Mouse (Mus musculus): ENCODE measurements around the gene Add1.

Add1 gene

GRCm38 (mm10) chr5:34607100-34607880 is 33.8 kb downstream of the Add1 start:
- no peak for DNase-seq (ENCODE audit: low spot score)

- no peak for DNase-seq (ENCODE audit: low spot score)
Measured at GRCm38 (mm10) chr5:34608226-34608625, 34.8 kb downstream of the Add1 start.

GRCm38 (mm10) chr5:34609966-34610365 is 36.5 kb downstream of the Add1 start:
- DNase-seq (ENCODE audit: low spot score) = no peak

- no peak for DNase-seq (ENCODE audit: low spot score)
Measured at GRCm38 (mm10) chr5:34632996-34633395, 59.5 kb downstream of the Add1 start.

GRCm38 (mm10) chr5:34633641-34634040 is 60.2 kb downstream of the Add1 start:
- no peak for DNase-seq (ENCODE audit: low spot score)

- no peak for DNase-seq (ENCODE audit: low spot score)
Measured at GRCm38 (mm10) chr5:34634746-34635400, 61.4 kb downstream of the Add1 start.

- no peak for DNase-seq (ENCODE audit: low spot score)
Measured at GRCm38 (mm10) chr5:34635665-34636192, 62.3 kb downstream of the Add1 start.

GRCm38 (mm10) chr5:34636481-34637287 is 63.2 kb downstream of the Add1 start, which contains the start of gene Mfsd10:
Gene Mfsd10 (minus strand): TSS chr5:34637212.
- peak; percentile 70 for DNase-seq (ENCODE audit: low spot score)

- no peak for DNase-seq (ENCODE audit: low spot score)
Measured at GRCm38 (mm10) chr5:34637591-34638156, 64.2 kb downstream of the Add1 start.

GRCm38 (mm10) chr5:34641991-34642390 is 68.5 kb downstream of the Add1 start:
- DNase-seq (ENCODE audit: low spot score) = no peak

- no peak for DNase-seq (ENCODE audit: low spot score)
Measured at GRCm38 (mm10) chr5:34642932-34643331, 69.5 kb downstream of the Add1 start.

- no peak for DNase-seq (ENCODE audit: low spot score)
Measured at GRCm38 (mm10) chr5:34647581-34647980, 74.1 kb downstream of the Add1 start.

GRCm38 (mm10) chr5:34652961-34653360 is 79.5 kb downstream of the Add1 start:
- no peak for DNase-seq (ENCODE audit: low spot score)

GRCm38 (mm10) chr5:34654881-34655280 is 81.4 kb downstream of the Add1 start:
- no peak for DNase-seq (ENCODE audit: low spot score)

GRCm38 (mm10) chr5:34657556-34657955 is 84.1 kb downstream of the Add1 start:
- no peak for DNase-seq (ENCODE audit: low spot score)

- DNase-seq (ENCODE audit: low spot score) = peak; percentile 96
Measured at GRCm38 (mm10) chr5:34659686-34660590, 86.5 kb downstream of the Add1 start, which contains the start of the genes Nop14 and Grk4. Gene Nop14 (minus strand): TSS chr5:34660148. Gene Grk4 (plus strand): TSS chr5:34660379.

GRCm38 (mm10) chr5:34660591-34661130 is 87.2 kb downstream of the Add1 start:
- no peak for DNase-seq (ENCODE audit: low spot score)

- DNase-seq (ENCODE audit: low spot score) = no peak
Measured at GRCm38 (mm10) chr5:34661909-34662308, 88.4 kb downstream of the Add1 start.

- DNase-seq (ENCODE audit: low spot score) = no peak
Measured at GRCm38 (mm10) chr5:34663231-34663630, 89.8 kb downstream of the Add1 start.

- no peak for DNase-seq (ENCODE audit: low spot score)
Measured at GRCm38 (mm10) chr5:34669493-34669892, 96.0 kb downstream of the Add1 start.

All from urinary bladder, postnatal 25 days (tissue).